Mouse (Mus musculus) heart, adult 10 weeks (tissue): Measurements from ENCODE around the gene Gm13272. TPM values are rescaled to one million over a fixed set of nuclear protein-coding genes. Genes with fewer than 3 reads are reported as not detected.

Experiments
- polyA plus RNA-seq: library from polyadenylated mRNA; stranded (reverse); fragments of 350-450 nt; fragmentation: Illumina TruSeq; extraction: RNeasy Lipid Tissue Mini Kit (QIAGEN cat#74804); gene quantifications from one replicate; pipeline ENCODE4 v1.2.3, GENCODE M21; 2014; ENCODE audit warnings: low read depth, low replicate concordance

Gene Gm13272
- not detected for polyA plus RNA-seq

DNA sequence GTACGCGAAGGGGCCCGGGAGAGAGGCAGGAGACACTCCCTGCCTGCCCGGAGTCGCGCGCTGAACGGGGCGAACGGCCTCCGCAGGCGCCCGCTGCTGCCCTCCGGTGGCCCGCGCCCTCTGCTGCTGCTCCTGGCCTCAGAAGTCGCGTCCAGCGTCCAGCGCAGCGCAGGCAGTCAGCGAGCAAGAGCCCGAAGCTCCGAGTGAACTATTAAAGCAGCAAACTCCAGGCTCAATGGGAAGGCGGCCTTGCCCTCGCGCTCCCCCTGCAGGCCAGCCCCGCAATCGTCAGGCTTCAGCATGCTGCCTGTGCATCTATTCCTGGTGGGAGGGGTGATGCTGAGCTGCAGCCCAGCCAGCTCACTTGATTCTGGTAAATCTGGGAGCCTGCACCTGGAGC, at the start of gene Gm13272:
TSS of gene Gm13272 (plus strand) at position 301 of the 400 bp plus-strand sequence.

DNA sequence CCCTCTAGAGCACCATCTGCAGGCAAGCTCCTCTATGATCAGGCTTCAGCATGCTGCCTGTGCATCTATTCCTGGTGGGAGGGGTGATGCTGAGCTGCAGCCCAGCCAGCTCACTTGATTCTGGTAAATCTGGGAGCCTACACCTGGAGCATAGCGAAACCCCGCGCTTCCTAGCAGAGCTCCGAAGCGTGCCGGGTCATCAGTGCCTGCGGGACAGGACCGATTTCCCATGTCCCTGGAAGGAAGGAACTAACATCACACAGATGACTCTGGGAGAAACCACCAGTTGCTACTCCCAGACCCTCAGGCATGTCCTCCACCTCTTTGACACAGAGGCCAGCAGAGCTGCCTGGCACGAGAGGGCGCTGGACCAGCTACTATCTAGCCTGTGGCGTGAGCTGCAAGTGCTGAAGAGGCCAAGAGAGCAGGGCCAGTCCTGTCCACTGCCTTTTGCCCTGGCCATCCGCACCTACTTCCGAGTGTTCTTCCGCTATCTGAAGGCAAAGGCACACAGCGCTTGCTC, 24.8 kb upstream of the Gm13272 start, which contains the start of gene Gm13271:
TSS of gene Gm13271 (plus strand) at position 51 of the 523 bp plus-strand sequence.

DNA sequence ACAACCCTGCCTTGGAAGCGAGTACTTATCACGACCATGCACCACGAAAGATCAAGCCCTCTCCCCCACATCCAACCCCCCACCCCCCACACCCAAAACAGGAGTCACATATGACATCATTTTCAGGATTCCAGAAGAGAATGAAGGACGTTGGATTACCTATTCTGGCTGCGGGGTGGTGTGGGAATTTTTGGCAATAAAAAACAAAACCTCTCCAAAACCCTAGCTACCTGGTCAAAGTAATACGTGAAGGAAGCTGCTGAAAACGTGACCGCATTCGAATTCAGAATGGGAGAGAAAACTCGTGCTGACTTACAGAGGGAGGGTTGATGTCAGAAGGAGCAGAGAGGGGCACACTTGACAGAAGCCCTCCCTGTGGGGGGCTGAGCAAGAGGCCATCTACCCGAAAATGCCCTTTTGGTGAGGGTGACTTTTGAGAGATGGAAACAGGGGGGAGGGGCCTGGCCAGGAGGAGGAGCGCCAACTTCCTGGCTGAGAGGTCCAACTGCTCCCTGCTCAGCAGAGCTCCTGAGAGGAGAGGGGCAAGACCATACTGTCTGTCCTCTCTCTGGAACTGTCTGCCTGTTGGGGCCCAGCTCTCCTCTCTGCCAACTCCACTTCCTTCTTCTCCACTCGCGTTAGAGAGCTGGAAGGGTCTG, 19.9 kb upstream of the Gm13272 start, which contains the start of gene Gm13283:
TSS of gene Gm13283 (plus strand) at position 510 of the 659 bp plus-strand sequence.

DNA sequence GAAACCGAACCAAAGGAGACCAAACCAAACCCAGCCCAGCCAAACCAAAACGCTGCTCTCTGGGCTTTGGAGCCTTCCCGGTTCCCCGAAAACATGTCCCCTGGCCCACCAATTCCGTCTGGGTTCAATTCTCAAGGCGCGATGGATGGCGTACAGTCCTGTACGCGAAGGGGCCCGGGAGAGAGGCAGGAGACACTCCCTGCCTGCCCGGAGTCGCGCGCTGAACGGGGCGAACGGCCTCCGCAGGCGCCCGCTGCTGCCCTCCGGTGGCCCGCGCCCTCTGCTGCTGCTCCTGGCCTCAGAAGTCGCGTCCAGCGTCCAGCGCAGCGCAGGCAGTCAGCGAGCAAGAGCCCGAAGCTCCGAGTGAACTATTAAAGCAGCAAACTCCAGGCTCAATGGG, 6.1 kb upstream of the Gm13272 start, which contains the start of gene Gm13290:
TSS of gene Gm13290 (plus strand) at position 301 of the 400 bp plus-strand sequence.

DNA sequence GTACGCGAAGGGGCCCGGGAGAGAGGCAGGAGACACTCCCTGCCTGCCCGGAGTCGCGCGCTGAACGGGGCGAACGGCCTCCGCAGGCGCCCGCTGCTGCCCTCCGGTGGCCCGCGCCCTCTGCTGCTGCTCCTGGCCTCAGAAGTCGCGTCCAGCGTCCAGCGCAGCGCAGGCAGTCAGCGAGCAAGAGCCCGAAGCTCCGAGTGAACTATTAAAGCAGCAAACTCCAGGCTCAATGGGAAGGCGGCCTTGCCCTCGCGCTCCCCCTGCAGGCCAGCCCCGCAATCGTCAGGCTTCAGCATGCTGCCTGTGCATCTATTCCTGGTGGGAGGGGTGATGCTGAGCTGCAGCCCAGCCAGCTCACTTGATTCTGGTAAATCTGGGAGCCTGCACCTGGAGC, 3.0 kb upstream of the Gm13272 start, which contains the start of gene Gm13289:
TSS of gene Gm13289 (plus strand) at position 301 of the 400 bp plus-strand sequence.

DNA sequence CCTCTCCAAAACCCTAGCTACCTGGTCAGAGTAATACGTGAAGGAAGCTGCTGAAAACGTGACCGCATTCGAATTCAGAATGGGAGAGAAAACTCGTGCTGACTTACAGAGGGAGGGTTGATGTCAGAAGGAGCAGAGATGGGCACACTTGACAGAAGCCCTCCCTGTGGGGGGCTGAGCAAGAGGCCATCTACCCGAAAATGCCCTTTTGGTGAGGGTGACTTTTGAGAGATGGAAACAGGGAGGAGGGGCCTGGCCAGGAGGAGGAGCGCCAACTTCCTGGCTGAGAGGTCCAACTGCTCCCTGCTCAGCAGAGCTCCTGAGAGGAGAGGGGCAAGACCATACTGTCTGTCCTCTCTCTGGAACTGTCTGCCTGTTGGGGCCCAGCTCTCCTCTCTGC, 2.2 kb downstream of the Gm13272 start, which contains the start of gene Ifnz:
TSS of gene Ifnz (plus strand) at position 301 of the 400 bp plus-strand sequence.

DNA sequence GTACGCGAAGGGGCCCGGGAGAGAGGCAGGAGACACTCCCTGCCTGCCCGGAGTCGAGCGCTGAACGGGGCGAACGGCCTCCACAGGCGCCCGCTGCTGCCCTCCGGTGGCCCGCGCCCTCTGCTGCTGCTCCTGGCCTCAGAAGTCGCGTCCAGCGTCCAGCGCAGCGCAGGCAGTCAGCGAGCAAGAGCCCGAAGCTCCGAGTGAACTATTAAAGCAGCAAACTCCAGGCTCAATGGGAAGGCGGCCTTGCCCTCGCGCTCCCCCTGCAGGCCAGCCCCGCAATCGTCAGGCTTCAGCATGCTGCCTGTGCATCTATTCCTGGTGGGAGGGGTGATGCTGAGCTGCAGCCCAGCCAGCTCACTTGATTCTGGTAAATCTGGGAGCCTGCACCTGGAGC, 5.8 kb downstream of the Gm13272 start, which contains the start of gene Gm13276:
TSS of gene Gm13276 (plus strand) at position 301 of the 400 bp plus-strand sequence.

DNA sequence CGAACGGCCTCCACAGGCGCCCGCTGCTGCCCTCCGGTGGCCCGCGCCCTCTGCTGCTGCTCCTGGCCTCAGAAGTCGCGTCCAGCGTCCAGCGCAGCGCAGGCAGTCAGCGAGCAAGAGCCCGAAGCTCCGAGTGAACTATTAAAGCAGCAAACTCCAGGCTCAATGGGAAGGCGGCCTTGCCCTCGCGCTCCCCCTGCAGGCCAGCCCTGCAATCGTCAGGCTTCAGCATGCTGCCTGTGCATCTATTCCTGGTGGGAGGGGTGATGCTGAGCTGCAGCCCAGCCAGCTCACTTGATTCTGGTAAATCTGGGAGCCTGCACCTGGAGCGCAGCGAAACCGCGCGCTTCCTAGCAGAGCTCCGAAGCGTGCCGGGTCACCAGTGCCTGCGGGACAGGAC, 8.8 kb downstream of the Gm13272 start, which contains the start of gene Gm13277:
TSS of gene Gm13277 (plus strand) at position 231 of the 400 bp plus-strand sequence.

DNA sequence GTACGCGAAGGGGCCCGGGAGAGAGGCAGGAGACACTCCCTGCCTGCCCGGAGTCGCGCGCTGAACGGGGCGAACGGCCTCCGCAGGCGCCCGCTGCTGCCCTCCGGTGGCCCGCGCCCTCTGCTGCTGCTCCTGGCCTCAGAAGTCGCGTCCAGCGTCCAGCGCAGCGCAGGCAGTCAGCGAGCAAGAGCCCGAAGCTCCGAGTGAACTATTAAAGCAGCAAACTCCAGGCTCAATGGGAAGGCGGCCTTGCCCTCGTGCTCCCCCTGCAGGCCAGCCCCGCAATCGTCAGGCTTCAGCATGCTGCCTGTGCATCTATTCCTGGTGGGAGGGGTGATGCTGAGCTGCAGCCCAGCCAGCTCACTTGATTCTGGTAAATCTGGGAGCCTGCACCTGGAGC, 11.6 kb downstream of the Gm13272 start, which contains the start of gene Gm13278:
TSS of gene Gm13278 (plus strand) at position 301 of the 400 bp plus-strand sequence.

DNA sequence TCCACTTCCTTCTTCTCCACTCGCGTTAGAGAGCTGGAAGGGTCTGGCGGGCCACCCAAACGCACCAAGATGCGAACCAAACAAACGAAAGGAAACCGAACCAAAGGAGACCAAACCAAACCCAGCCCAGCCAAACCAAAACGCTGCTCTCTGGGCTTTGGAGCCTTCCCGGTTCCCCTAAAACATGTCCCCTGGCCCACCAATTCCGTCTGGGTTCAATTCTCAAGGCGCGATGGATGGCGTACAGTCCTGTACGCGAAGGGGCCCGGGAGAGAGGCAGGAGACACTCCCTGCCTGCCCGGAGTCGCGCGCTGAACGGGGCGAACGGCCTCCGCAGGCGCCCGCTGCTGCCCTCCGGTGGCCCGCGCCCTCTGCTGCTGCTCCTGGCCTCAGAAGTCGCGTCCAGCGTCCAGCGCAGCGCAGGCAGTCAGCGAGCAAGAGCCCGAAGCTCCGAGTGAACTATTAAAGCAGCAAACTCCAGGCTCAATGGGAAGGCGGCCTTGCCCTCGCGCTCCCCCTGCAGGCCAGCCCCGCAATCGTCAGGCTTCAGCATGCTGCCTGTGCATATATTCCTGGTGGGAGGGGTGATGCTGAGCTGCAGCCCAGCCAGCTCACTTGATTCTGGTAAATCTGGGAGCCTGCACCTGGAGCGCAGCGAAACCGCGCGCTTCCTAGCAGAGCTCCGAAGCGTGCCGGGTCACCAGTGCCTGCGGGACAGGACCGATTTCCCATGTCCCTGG, 14.5 kb downstream of the Gm13272 start, which contains the start of gene Gm13275:
TSS of gene Gm13275 (plus strand) at position 552 of the 740 bp plus-strand sequence.

DNA sequence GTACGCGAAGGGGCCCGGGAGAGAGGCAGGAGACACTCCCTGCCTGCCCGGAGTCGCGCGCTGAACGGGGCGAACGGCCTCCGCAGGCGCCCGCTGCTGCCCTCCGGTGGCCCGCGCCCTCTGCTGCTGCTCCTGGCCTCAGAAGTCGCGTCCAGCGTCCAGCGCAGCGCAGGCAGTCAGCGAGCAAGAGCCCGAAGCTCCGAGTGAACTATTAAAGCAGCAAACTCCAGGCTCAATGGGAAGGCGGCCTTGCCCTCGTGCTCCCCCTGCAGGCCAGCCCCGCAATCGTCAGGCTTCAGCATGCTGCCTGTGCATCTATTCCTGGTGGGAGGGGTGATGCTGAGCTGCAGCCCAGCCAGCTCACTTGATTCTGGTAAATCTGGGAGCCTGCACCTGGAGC, 17.4 kb downstream of the Gm13272 start, which contains the start of gene Gm13279:
TSS of gene Gm13279 (plus strand) at position 301 of the 400 bp plus-strand sequence.

DNA sequence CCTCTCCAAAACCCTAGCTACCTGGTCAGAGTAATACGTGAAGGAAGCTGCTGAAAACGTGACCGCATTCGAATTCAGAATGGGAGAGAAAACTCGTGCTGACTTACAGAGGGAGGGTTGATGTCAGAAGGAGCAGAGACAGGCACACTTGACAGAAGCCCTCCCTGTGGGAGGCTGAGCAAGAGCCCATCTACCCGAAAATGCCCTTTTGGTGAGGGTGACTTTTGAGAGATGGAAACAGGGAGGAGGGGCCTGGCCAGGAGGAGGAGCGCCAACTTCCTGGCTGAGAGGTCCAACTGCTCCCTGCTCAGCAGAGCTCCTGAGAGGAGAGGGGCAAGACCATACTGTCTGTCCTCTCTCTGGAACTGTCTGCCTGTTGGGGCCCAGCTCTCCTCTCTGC, 19.7 kb downstream of the Gm13272 start, which contains the start of gene Gm13285:
TSS of gene Gm13285 (plus strand) at position 301 of the 400 bp plus-strand sequence.

DNA sequence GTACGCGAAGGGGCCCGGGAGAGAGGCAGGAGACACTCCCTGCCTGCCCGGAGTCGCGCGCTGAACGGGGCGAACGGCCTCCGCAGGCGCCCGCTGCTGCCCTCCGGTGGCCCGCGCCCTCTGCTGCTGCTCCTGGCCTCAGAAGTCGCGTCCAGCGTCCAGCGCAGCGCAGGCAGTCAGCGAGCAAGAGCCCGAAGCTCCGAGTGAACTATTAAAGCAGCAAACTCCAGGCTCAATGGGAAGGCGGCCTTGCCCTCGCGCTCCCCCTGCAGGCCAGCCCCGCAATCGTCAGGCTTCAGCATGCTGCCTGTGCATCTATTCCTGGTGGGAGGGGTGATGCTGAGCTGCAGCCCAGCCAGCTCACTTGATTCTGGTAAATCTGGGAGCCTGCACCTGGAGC, 23.3 kb downstream of the Gm13272 start, which contains the start of gene Gm13287:
TSS of gene Gm13287 (plus strand) at position 301 of the 400 bp plus-strand sequence.

DNA sequence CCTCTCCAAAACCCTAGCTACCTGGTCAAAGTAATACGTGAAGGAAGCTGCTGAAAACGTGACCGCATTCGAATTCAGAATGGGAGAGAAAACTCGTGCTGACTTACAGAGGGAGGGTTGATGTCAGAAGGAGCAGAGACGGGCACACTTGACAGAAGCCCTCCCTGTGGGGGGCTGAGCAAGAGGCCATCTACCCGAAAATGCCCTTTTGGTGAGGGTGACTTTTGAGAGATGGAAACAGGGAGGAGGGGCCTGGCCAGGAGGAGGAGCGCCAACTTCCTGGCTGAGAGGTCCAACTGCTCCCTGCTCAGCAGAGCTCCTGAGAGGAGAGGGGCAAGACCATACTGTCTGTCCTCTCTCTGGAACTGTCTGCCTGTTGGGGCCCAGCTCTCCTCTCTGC, 25.6 kb downstream of the Gm13272 start, which contains the start of gene Gm13288:
TSS of gene Gm13288 (plus strand) at position 301 of the 400 bp plus-strand sequence.

DNA sequence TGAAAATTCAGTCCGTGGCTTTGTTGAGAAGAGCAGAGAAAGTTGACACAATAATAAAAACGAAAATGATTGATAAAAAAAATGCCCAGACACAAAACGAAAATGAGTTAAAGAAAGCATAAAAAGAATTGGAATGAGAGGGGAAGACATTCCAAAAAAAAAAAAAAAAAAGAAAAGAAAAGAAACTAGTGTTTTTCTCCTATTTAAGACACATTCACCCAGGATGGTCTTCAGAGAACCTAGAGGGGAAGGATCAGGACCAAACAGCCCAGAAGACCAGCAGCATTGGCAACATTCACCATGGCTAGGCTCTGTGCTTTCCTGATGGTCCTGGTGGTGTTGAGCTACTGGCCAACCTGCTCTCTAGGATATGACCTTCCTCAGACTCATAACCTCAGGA, 36.3 kb downstream of the Gm13272 start, which contains the start of gene Ifna7:
TSS of gene Ifna7 (plus strand) at position 301 of the 400 bp plus-strand sequence.

DNA sequence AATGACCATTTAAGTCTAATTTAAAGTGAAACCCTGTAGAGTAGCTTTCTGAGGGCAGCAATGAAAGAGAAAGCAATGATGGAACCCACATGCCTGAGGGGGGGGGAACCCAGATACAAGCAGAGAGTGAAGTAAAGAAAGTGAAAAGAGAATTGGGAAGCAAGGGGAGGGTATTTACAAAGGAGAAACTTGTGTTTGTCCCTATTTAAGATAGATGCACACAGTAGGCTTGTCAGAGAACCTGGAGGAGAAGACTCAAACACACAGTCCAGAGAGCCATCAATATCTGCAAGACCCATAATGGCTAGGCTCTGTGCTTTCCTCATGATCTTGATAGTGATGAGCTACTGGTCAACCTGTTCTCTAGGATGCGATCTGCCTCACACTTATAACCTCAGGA, 40.0 kb downstream of the Gm13272 start, which contains the start of gene Ifna11:
TSS of gene Ifna11 (plus strand) at position 301 of the 400 bp plus-strand sequence.

DNA sequence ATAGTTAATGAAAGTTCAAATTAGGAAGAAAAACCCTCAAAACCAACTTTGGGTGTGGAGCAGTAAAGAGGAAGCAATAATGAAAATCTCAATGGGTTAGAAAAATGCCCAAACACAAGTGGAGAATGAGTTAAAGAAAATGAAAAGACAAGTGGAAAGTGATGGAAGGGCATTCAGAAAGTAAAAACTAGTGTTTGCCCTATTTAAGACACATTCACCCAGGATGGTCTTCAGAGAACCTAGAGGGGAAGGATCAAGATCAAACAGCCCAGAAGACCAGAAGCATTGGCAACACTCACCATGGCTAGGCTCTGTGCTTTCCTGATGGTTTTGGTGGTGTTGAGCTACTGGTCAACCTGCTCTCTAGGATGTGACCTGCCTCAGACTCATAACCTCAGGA, 47.5 kb downstream of the Gm13272 start, which contains the start of gene Ifna6:
TSS of gene Ifna6 (plus strand) at position 301 of the 400 bp plus-strand sequence.

Other genes starting within 250 kb of the Gm13272 start
- not detected for gene Ifna15, start 221.6 kb upstream of the Gm13272 start, polyA plus RNA-seq
- gene Ifna14, start 208.1 kb upstream of the Gm13272 start, polyA plus RNA-seq: not detected
- gene Ifna9, start 187.5 kb upstream of the Gm13272 start, polyA plus RNA-seq: not detected
- not detected for gene Ifna12, start 176.5 kb upstream of the Gm13272 start, polyA plus RNA-seq
- not detected for gene C87499, start 145.4 kb upstream of the Gm13272 start, polyA plus RNA-seq
- not detected for gene Ifna13, start 135.4 kb upstream of the Gm13272 start, polyA plus RNA-seq
- not detected for gene Ifna16, start 102.9 kb upstream of the Gm13272 start, polyA plus RNA-seq
- gene Ifna2, start 95.9 kb upstream of the Gm13272 start, polyA plus RNA-seq: not detected
- not detected for gene Ifnab, start 88.5 kb upstream of the Gm13272 start, polyA plus RNA-seq
- gene Gm26566, start 58.0 kb upstream of the Gm13272 start, polyA plus RNA-seq: not detected
- gene Klhl9, start 57.4 kb upstream of the Gm13272 start, polyA plus RNA-seq: 44.7 TPM
- gene Gm13271, start 25.0 kb upstream of the Gm13272 start, polyA plus RNA-seq: not detected
- not detected for gene Gm13283, start 19.7 kb upstream of the Gm13272 start, polyA plus RNA-seq
- not detected for gene Gm13290, start 6.0 kb upstream of the Gm13272 start, polyA plus RNA-seq
- gene Gm13289, start 2.9 kb upstream of the Gm13272 start, polyA plus RNA-seq: not detected
- gene Ifnz, start 2.3 kb downstream of the Gm13272 start, polyA plus RNA-seq: not detected
- gene Gm13276, start 5.9 kb downstream of the Gm13272 start, polyA plus RNA-seq: not detected
- not detected for gene Gm13277, start 8.8 kb downstream of the Gm13272 start, polyA plus RNA-seq
- not detected for gene Gm13278, start 11.7 kb downstream of the Gm13272 start, polyA plus RNA-seq
- gene Gm13275, start 14.6 kb downstream of the Gm13272 start, polyA plus RNA-seq: not detected
- not detected for gene Gm13279, start 17.5 kb downstream of the Gm13272 start, polyA plus RNA-seq
- not detected for gene Gm13285, start 19.8 kb downstream of the Gm13272 start, polyA plus RNA-seq
- not detected for gene Gm13287, start 23.4 kb downstream of the Gm13272 start, polyA plus RNA-seq
- not detected for gene Gm13288, start 25.7 kb downstream of the Gm13272 start, polyA plus RNA-seq
- not detected for gene Ifna7, start 36.4 kb downstream of the Gm13272 start, polyA plus RNA-seq
- not detected for gene Ifna11, start 40.1 kb downstream of the Gm13272 start, polyA plus RNA-seq
- gene Ifna6, start 47.6 kb downstream of the Gm13272 start, polyA plus RNA-seq: not detected
- not detected for gene Ifna5, start 55.7 kb downstream of the Gm13272 start, polyA plus RNA-seq
- not detected for gene Ifna4, start 62.0 kb downstream of the Gm13272 start, polyA plus RNA-seq
- gene Ifna1, start 70.2 kb downstream of the Gm13272 start, polyA plus RNA-seq: not detected
- gene Ifne, start 100.4 kb downstream of the Gm13272 start, polyA plus RNA-seq: not detected